Mouse (Mus musculus): Measurements from ENCODE around the gene Gps2. TPM values are rescaled to one million over a fixed set of nuclear protein-coding genes. Genes with fewer than 3 reads are reported as not detected.

The Gps2 gene
- total RNA-seq, 2 experiments from 2014 or later = 106 to 190 TPM

- no peak for ATAC-seq (replicated peaks; ENCODE audit: low FRiP score, low TSS enrichment, poor library complexity, severe bottlenecking)
Observed at GRCm38 (mm10) chr11:69884240-69884639, 29.4 kb upstream of the Gps2 start.

GRCm38 (mm10) chr11:69884663-69885062 lies 29.0 kb upstream of the Gps2 start:
- no peak for ATAC-seq (replicated peaks; ENCODE audit: low FRiP score, low TSS enrichment, poor library complexity, severe bottlenecking)

- ATAC-seq (replicated peaks; ENCODE audit: low FRiP score, low TSS enrichment, poor library complexity, severe bottlenecking) = peak; percentile 61
Observed at GRCm38 (mm10) chr11:69886907-69887635, 26.6 kb upstream of the Gps2 start.

GRCm38 (mm10) chr11:69891482-69891881 lies 22.2 kb upstream of the Gps2 start:
- peak; percentile 70 for ATAC-seq (replicated peaks; ENCODE audit: low FRiP score, low TSS enrichment, poor library complexity, severe bottlenecking)

GRCm38 (mm10) chr11:69894671-69895070 lies 19.0 kb upstream of the Gps2 start:
- 0 out of 2 replicates have a peak, but pooled peaks have one; percentile 23 for ATAC-seq (replicated peaks; ENCODE audit: low FRiP score, low TSS enrichment, poor library complexity, severe bottlenecking)

GRCm38 (mm10) chr11:69895291-69895690 lies 18.4 kb upstream of the Gps2 start, which contains the start of gene Acap1:
TSS of gene Acap1 (minus strand) at chr11:69895539.
- peak; percentile 52; the same call in 1 of the 2 replicates for ATAC-seq (replicated peaks; ENCODE audit: low FRiP score, low TSS enrichment, poor library complexity, severe bottlenecking)

- no peak for ATAC-seq (replicated peaks; ENCODE audit: low FRiP score, low TSS enrichment, poor library complexity, severe bottlenecking)
Observed at GRCm38 (mm10) chr11:69899870-69900269, 13.8 kb upstream of the Gps2 start.

GRCm38 (mm10) chr11:69900471-69901405 lies 12.9 kb upstream of the Gps2 start, which contains the start of the genes 2810408A11Rik and Neurl4:
TSS of gene 2810408A11Rik (minus strand) at chr11:69900987.
TSS of gene Neurl4 (plus strand) at chr11:69901072.
- ATAC-seq (replicated peaks; ENCODE audit: low FRiP score, low TSS enrichment, poor library complexity, severe bottlenecking) = peak; percentile 87

- peak; percentile 76 for ATAC-seq (replicated peaks; ENCODE audit: low FRiP score, low TSS enrichment, poor library complexity, severe bottlenecking)
Observed at GRCm38 (mm10) chr11:69901406-69901846, 12.3 kb upstream of the Gps2 start.

GRCm38 (mm10) chr11:69901993-69902392 lies 11.7 kb upstream of the Gps2 start:
- ATAC-seq (replicated peaks; ENCODE audit: low FRiP score, low TSS enrichment, poor library complexity, severe bottlenecking) = no peak

- no peak for ATAC-seq (replicated peaks; ENCODE audit: low FRiP score, low TSS enrichment, poor library complexity, severe bottlenecking)
Observed at GRCm38 (mm10) chr11:69902972-69903371, 10.7 kb upstream of the Gps2 start.

- no peak for ATAC-seq (replicated peaks; ENCODE audit: low FRiP score, low TSS enrichment, poor library complexity, severe bottlenecking)
Observed at GRCm38 (mm10) chr11:69904311-69904710, 9.4 kb upstream of the Gps2 start.

- ATAC-seq (replicated peaks; ENCODE audit: low FRiP score, low TSS enrichment, poor library complexity, severe bottlenecking) = no peak
Observed at GRCm38 (mm10) chr11:69908645-69909044, 5.0 kb upstream of the Gps2 start.

- ATAC-seq (replicated peaks; ENCODE audit: low FRiP score, low TSS enrichment, poor library complexity, severe bottlenecking) = no peak
Observed at GRCm38 (mm10) chr11:69909174-69909573, 4.5 kb upstream of the Gps2 start.

- no peak for ATAC-seq (replicated peaks; ENCODE audit: low FRiP score, low TSS enrichment, poor library complexity, severe bottlenecking)
Observed at GRCm38 (mm10) chr11:69910177-69910576, 3.5 kb upstream of the Gps2 start.

GRCm38 (mm10) chr11:69910781-69911560 lies 2.7 kb upstream of the Gps2 start:
- ATAC-seq (replicated peaks; ENCODE audit: low FRiP score, low TSS enrichment, poor library complexity, severe bottlenecking) = no peak

GRCm38 (mm10) chr11:69911701-69912100 lies 2.0 kb upstream of the Gps2 start:
- ATAC-seq (replicated peaks; ENCODE audit: low FRiP score, low TSS enrichment, poor library complexity, severe bottlenecking) = no peak

- ATAC-seq (replicated peaks; ENCODE audit: low FRiP score, low TSS enrichment, poor library complexity, severe bottlenecking) = no peak
Observed at GRCm38 (mm10) chr11:69912716-69913530, 765 bp upstream of the Gps2 start.

Data from megakaryocyte-erythroid progenitor cell, adult 5-6 weeks (primary cell).